Mouse (Mus musculus) c-Kit-positive CD71-positive TER-119-negative erythroid progenitor cells, embryonic 14.5 days (primary cell): Measurements from ENCODE around the gene Egfem1.

Source experiments
- DNase-seq: peaks from one replicate; pipeline ENCODE4 v3.0.0-alpha.2; 2013; ENCODE audit warnings: low read depth

Gene Egfem1

DNA sequence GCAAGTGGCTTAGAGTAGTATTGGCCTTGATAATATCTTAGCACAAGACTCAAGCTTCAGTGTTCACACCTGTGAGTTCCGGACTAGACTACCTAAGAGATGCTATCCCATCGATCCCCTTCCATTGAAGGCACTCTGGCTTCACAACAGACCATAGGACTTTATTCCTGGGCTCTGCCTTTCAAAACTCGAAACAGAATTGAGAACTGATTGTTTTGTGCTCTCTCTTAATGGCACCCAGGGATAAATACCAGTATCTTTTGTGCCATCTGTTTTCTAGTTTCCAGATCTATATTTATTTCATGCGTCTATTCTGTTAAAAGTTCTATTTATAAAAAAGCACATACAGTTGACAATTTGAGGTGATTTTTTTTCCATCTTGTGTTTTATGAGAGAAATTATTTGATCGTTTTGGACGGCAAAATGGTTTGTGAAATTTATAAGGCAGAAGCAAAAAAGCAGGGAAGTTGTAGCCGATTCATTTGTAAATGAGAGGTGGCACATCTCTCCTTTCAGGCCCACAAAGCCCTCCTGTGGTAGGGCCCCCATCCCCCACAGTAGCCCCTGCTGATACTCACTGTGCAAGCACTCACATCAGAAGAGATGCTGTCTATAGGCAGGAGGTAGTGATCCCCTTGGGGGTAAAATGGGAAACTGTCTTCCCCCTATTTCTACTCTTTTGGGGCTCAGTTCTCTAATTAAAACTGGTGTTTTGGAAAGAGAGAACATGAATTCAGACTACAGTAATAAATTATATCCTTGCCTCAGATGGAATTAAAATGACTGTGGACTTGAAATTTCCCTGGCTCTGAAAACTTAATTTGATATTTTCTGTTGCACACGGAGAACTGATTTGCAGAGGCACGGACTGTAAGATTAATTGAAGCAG lies 53.6 kb downstream of the Egfem1 start:
- no peak for DNase-seq

DNA sequence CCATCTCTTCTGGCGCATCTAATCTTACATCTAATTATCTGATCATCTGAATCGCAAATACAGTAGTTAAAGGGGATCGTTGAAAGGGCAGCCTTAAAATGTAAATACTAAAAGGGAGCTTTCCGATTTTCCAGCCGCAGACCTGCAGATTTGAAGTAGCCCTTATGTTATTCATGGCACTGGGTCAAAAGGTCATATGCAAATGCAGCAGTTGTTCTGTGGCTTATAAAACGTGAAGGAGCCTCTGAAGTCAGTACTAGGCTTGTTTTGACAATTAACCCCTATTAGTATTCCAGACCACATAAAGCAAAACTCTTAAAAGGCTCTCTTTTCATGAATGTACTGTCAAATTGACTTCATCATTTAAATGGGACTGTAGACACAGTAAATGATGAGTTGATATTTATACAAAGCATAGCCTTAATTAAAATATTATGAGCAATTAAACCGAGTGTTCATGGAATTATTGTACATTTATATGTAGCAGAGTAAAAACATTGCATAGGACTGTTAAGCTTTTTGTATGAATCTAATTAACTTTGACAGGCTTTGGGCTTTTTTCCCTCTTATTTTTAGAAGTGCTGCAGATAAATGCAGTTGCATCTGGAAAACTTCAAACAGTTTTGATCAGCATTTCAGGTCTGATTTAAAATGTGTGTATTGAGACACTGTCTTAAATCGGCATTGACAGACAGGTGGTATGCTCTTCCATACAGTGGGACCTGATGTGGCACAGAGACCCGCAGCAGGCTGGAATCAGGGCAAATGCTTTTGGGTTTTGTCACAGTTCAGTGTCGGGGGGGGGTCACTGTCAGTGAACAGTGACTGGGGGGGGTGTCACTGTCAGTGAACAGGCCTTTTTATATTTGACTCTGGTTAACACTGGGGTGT lies 54.5 kb downstream of the Egfem1 start:
- no peak for DNase-seq

GRCm38 (mm10) chr3:29168401-29168800 lies 86.6 kb downstream of the Egfem1 start:
- no peak for DNase-seq

- no peak for DNase-seq
Observed at GRCm38 (mm10) chr3:29169003-29169402, 87.2 kb downstream of the Egfem1 start.

GRCm38 (mm10) chr3:29176991-29177390 lies 95.2 kb downstream of the Egfem1 start:
- no peak for DNase-seq

- DNase-seq: no peak
Observed at GRCm38 (mm10) chr3:29182988-29183387, 101.2 kb downstream of the Egfem1 start.

DNA sequence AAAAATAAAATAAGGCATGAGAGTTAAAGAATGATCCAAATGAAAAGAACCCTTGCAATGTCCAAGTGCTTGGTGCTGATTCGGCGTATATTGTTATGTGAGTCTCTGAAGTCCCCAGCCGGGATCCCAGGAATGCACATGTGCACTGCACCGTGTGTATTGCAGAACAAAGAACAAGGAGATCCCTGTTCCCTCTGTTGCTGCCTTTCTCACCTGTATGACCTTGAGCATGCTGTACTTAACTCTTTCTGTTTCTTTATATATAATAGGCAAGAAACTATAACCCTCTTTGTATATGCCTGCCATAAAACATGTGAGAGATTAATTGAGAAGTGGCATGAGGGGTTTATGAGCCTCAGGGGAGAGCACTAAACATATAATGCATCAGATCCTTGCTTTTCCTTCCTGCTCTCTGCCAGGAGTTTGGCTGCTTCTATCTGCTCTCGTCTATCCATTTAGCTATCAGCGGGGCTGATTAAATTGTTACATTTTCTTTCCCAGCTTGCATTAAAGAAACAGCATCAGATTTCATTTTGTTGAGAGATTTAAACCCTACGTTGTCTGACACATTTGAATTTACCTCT lies 101.9 kb downstream of the Egfem1 start:
- DNase-seq: no peak

DNA sequence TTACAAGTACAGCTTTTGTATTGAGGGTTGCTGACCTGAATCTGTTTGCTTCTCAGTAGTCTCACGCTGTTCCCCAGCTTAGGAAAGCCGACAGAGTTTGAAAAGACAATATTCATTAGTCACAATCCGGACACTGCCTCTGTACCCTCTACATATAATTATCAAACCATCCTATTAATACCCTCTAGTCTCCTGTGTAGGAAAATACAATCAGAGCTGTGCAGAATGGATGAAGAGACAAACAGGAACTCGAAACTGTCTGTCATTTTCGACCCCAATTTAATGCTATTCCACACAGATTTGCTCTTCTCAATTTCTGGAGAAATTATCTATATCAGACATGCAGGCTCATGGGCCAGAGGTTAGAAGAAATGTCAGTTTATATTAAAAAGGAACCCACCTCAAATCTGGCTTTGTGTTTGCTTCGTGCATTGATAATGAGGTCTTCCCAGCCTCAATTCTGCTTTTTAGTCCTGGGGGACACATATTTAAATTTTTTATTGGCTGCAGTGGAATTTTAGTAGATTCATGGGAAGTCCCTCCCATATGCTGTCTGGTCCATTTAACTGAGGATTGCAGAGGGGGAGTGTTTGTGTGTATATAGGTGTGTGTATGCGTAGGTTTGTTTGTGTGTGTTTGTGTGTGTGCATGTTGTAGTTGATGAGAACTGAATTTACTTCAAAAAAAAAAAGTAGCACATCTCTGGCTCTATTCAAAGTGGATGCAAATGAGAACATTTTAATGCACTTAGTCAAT lies 102.8 kb downstream of the Egfem1 start:
- DNase-seq: no peak

DNA sequence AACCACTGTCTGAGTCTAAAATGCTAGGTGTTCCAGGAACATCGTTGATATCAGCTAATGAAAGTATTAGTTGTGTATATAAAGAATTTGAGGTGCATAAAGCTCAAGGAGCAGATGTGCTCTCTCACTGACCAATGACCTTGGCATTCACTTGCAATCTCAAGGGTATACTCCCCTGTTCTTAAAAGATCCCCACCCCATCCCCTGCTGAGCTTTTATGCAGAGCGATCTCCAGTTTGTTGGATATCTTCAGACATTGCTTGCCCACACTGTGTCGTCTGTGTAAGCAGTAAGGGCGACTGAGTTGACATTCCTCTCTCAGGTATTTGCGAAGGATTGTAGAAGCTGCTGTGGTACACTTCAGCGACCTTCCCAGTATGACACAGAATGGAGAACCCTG lies 108.4 kb downstream of the Egfem1 start:
- no peak for DNase-seq

DNA sequence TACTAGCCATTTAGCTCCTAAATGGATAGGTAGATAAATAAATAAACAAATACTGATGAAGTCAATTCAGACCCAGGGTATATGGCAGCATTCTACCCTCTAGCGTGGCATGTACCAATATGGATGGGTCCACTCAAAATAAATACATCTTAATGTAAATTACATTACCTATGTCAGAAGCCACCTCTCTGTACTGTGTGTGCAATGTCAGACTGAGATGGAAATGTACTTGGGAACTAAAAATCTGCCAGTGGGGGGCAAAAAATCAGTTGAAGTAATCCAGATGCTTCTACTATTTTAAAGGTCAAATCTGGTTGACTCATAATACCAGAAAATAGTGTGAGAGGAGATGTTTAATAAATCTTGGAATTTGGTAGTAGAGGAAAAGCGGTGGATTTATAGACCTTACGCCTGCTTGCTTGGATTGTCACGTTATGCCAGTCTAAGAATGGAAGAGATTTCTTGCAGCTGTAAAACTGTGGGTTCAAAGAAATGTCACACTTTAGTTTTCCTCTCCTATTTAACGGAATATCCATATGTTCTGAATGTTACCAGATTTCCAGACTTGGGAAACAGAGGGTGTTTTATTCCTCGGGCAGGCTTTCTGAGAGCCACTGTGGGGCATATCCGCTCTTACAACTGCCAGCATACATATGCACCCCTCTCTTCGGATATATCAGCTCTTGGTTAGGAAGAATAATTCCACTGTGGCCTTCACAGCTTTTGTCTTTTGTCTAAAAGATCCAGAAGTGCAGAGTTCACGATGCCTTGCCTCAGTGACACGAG lies 116.1 kb downstream of the Egfem1 start:
- no peak for DNase-seq

- no peak for DNase-seq
Observed at GRCm38 (mm10) chr3:29200601-29201000, 118.8 kb downstream of the Egfem1 start.

DNA sequence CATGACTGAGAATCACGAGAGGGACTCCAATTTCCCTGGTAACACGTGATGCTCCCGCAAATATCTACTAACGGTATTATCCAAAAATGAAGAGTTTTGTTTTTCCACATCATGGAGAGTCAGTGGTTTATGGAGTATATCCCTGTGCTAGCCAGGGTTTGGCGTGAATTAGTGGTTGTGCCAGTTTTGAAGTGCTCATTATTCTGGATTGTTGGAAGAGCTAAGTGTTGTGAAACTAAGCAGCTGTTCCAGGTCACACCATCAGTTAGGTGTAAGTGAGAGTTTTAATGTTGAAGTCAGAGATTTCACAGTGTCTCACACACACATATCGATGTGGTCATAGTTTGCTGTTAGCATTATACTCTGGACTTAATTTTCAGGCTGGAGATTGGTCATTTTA lies 120.7 kb downstream of the Egfem1 start:
- no peak for DNase-seq

DNA sequence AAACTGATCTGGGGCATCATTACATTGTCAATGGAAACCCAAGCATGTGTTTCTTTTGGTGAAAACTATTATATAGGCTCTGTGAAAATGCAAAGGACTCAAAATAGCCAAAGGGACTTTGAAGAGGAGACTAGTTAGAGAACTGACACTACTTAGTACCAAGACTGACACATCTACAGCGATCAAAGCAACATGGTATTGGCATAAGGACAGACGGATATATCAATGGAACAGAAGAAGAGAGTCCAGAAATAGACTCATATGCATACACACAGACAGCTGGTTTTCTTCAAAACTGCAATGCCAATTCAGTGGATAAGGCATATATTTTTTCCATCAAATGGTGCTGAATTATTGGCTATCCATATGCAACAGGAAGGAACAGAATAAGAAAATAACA lies 140.6 kb downstream of the Egfem1 start:
- DNase-seq: no peak

- no peak for DNase-seq
Observed at GRCm38 (mm10) chr3:29229712-29230111, 147.9 kb downstream of the Egfem1 start.

- DNase-seq: no peak
Observed at GRCm38 (mm10) chr3:29235477-29235876, 153.7 kb downstream of the Egfem1 start.

DNA sequence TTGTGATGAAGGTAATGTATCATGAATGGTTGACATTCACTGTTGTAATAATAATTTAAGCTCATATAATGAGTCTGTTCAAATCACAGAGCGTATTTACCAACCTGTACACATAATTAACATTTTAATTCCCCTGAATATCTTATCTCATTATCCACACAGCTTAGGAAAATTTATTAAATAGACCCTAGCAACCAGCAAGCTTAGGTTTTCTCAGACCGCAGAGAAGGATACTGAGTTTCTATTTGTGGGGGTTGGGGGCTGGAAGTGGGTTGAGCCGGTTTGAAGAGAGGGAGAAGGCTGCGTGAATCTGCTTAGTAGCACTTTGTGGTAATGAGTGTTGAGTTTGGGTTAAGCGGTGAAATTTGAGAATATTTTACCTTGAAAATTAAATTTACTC lies 154.7 kb downstream of the Egfem1 start:
- no peak for DNase-seq

- no peak for DNase-seq
Observed at GRCm38 (mm10) chr3:29243600-29243999, 161.8 kb downstream of the Egfem1 start.

DNA sequence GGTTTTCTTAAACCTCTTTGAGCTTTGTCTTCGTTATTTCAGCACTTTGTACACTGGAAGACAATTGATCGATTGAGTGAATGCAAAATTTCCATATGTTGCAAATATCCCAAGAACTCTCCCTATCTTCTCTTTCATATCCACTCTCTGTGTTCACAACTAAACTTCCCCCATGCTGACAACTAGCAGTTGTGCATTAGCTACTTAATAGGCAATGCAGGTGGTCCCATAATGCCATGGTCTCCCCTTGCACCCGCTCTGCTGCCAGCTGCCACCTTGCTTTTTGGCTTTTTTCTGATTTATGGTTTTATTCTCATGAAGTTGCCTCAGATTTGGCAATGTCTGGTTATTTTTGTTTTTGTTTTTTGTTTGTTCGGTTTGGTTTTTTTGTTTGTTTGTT lies 209.8 kb downstream of the Egfem1 start:
- DNase-seq: no peak

- DNase-seq: no peak
Observed at GRCm38 (mm10) chr3:29292251-29292650, 210.4 kb downstream of the Egfem1 start.

GRCm38 (mm10) chr3:29293230-29293629 lies 211.4 kb downstream of the Egfem1 start:
- no peak for DNase-seq

GRCm38 (mm10) chr3:29342223-29342791 lies 260.5 kb downstream of the Egfem1 start:
- no peak for DNase-seq
